Mouse (Mus musculus) ovary, postnatal 14 days (tissue): Measurements from ENCODE around the gene 2610301B20Rik.
"Not testable (repeated sequence)": the region's sequence is repeated elsewhere in the genome, so short reads cannot be mapped to it uniquely, and the experiment has no call there.

Source experiments
- DNase-seq: peaks from one replicate; pipeline ENCODE4 v3.0.0; 2022; ENCODE audit warnings: low spot score

Gene 2610301B20Rik

GRCm38 (mm10) chr4:10873920-10874665 is at the start of gene 2610301B20Rik:
TSS of gene 2610301B20Rik (plus strand) at chr4:10874498.
- DNase-seq: peak; percentile 94

GRCm38 (mm10) chr4:10833273-10833672 is 41.0 kb upstream of the 2610301B20Rik start:
- DNase-seq: no peak

DNA sequence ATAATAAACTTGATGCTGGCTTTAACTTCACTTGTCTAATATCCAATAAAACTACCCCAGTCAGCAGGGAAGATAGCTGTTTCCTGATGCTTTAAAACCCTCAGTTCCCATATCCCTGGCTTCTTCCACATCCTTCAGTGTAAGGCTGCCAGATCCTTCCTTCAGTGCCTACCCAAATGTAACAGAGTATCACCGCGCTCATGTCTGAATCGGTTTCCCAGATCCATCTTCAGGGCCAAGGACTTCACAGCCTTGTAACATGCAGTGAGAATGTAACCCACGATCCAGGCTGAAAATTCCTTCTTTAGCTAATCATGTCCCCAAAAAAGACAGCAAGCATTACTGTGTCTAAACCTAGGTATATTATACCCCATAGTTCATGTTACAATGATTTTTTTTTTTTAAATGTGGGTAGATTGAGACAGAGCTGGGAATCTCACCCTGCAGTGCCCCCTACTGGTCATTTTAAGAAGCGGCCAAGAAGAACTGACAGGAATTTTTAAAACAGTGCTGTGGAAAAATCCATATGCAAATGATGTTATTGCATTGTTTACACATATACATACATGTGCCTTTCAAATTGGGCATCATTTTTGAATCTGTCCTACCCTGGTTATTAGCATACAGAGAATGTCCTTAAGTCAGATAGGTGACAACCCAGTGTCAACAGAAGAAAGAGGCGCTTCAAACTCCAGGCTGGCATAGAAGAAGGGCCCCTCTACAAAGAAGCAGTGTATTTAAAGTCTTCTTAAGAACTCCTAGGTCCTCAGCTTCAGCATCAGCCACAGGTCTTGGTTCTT is 38.8 kb upstream of the 2610301B20Rik start:
- peak; percentile 11 for DNase-seq

DNA sequence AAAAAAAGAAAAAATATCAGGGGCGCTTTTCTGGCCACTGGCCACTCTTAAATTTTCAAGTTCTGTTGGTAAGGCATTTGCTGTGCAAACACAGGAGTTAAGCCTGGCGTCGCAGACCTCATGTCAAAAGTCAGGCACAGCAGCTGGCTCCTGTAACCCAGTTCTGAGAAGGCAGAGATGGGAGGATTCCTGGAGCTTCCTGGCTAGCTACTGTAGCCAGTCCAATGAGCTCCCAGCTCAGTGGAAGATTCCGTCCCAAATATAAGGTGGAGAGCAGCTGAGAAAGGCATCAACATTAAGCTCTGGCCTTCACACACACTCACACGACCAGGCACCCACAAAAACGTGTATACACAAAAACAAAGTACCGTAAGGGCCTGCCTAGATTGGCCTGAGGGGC is 28.4 kb upstream of the 2610301B20Rik start:
- no peak for DNase-seq

- no peak for DNase-seq
Measured at GRCm38 (mm10) chr4:10849812-10850211, 24.5 kb upstream of the 2610301B20Rik start.

DNA sequence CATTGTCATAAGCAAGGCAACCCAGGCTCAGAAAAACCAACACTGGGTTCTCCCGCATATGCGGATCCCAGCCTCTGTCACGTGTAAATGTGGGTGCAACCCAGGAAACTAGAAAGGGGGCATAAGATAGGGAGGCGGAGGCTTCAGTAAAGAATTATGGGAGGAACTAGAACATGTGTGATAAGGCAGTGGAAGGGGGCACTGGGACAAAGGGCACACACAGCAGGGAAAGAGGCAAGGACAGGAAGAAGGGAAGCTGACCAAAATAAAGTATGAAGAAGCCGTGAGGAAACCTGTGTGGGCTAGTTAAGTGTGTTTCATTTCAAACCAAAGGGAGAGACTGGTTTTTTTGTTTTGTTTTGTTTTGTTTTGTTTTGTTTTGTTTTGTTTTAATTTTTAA is 23.3 kb upstream of the 2610301B20Rik start:
- no peak for DNase-seq

DNA sequence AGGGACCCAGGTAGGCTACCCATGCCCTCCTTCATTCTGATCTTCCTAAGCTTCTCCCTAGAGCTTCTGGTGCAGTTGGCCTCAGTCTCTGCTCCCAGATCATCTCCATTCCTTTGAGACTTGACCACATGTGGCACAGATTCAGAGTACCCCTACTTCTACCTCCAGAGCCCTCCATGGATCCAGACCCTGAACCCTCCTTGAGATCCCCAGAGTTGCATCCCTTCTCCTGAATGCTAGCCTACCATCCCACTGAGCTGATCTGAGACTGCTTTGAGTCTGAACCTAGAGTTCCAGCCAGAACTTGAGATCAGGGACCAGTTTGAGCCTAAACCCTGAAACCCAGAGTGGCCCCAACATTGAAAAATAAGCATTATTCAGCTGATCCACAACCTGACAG is 15.1 kb upstream of the 2610301B20Rik start:
- no peak for DNase-seq

DNA sequence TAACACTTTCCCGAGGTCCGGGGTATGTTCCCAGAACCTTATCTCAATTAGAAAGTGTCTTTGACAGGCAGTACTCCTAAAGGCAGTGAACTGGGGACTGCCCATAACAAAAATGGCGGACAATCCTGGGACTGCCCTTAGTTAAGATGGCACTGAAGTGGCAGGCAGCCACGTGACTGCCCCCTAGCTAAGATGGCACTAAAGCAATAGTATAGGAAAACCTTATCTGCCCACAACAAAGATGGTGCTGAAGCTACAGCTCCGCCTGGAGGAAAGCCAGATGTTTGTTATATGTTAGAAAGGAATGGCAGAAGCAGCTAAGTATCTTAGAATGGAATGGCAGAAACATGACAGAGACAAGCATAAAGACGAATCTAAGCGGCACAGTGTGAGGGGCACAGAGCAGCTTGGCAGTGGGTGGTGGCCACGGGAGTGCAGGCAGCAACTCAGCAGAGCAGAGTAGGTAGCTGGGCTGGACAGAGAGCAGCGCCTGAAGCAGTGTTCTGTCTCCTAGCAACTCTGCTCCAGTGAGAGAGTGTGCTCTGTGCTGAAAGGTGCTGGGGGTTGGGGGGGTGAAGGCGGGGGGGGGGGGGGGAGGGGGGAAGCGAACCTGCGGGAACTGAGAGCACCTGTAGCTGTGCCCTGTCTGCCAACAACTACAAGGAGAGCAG is 14.3 kb upstream of the 2610301B20Rik start:
- DNase-seq: no peak

- no peak for DNase-seq
Measured at GRCm38 (mm10) chr4:10860825-10861224, 13.5 kb upstream of the 2610301B20Rik start.

DNA sequence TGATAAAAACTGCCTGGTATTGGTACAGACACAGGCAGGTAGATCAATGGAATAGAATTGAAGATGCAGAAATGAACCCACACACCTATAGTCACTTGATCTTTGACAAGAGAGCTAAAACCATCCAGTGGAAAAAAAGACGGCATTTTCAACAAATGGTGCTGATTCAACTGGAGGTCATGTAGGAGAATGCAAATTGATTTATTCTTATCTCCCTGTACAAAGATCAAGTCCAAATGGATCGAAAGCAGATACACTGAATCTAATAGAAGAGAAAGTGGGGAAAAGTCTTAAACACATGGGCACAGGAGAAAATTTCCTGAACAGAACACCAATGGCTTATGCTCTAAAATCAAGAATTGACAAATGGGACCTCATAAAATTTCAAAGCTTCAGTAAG is 11.4 kb upstream of the 2610301B20Rik start:
- not testable (repeated sequence) for DNase-seq

GRCm38 (mm10) chr4:10872231-10872630 is 2.1 kb upstream of the 2610301B20Rik start:
- DNase-seq: no peak

GRCm38 (mm10) chr4:10872685-10873539 is 1.4 kb upstream of the 2610301B20Rik start:
- no peak for DNase-seq

DNA sequence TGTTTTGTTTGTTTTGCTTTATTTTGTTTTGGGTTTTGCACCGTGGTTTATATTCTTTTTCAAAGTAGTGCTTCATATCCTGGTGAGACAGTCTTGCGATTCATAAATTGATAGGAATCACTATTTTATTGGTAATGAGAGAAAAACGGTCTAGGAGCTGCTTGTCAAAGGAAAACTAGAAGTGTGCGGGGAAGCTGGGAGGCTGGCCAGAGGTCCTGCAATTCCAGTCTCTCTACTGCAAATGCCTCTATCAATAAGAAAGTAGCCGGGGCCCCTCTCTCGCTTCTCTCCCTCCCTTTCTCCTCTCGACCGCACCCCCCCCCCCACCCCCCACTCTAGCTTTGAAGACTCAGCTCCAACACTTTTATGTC is 764 bp upstream of the 2610301B20Rik start:
- peak; percentile 18 for DNase-seq

DNA sequence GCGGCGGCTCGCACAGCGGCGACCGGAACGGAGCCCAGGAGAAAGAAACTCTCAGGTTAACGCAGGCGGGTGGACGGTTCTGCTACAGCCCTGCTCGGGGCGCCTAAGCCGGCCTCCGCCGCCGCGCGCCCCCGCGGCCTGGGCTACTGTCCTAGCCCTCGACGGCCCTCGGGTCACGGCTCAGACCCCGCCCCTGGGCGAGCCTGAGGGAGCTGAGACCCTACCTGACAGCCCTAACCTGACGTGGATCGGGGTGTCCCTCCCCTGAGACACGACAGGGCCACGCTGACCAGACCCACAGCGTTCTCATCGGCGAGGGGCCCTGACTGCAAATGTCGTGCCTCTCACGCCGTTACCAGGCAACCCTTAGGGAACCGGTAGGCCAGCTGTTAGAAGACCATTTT is 422 bp downstream of the 2610301B20Rik start:
- peak; percentile 31 for DNase-seq

DNA sequence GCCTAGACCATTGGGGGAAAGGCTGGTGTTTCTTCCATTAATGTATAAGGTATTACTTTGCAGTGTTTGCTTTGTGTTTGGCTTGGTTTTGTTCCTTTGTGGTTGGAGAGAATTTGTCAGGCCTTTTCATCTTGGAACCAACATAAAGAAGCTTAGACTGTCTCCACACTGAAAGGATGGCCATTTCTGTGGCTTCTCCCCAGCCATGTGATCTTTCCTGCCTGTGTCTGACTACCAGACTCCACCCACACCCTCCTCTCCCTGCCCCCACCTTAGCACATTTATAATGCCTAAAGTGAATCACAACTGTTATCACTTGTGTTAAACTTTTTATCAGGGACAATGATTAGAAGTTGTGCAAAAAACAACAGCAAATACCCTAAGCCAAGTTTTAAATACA is 1.1 kb downstream of the 2610301B20Rik start:
- no peak for DNase-seq

- no peak for DNase-seq
Measured at GRCm38 (mm10) chr4:10877057-10877456, 2.8 kb downstream of the 2610301B20Rik start.

DNA sequence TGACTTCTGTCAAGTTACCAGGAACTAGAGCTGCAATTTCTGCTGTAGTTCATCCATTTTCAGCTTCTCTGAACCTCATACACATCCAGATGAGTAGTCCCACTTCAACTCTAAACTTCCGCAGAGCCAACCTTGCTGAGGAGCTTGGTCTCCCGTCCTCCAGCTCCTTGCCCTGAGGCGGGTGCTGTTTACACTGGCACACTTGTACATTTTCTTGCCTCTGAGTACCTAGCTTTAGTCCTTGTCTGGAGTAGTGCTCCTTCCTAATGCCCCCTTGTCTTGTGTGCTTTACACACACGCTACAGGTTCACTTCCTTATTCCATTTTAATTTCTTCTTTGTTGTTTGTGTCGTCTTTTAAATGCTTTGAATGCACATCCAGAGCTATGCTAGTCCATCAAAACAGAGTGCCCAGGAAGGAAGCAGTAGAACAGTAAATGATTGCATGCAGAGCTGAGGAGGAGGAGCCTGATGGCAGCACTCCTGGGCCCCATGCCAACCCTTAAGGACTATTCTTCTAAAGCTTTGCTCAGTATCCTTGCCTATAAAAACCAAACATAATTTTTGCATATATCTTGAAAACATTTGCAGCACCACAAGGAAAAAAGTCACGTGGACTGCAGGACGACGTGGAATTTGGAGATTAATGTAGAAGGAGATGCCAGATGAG is 9.6 kb downstream of the 2610301B20Rik start:
- DNase-seq: no peak

GRCm38 (mm10) chr4:10888835-10889234 is 14.5 kb downstream of the 2610301B20Rik start:
- no peak for DNase-seq

GRCm38 (mm10) chr4:10896262-10896661 is 22.0 kb downstream of the 2610301B20Rik start:
- no peak for DNase-seq

DNA sequence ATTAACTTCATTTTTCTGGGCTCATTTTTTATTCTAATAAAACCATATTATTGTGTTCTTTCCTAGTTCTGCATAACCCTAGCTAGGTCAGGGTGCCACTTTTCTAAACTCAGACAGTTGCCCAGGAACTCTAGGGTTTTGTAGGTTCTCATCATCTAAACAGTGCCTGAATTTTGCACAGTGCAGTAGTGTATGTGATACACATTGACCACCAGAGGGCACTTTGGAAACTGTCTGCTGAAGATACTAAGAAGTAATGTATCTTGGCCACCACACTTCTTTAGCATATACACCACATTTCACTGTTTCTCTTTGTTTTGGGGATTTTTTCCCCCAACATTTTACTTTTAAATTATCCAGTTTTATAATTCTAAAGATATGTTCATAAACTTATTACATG is 22.6 kb downstream of the 2610301B20Rik start:
- DNase-seq: no peak

DNA sequence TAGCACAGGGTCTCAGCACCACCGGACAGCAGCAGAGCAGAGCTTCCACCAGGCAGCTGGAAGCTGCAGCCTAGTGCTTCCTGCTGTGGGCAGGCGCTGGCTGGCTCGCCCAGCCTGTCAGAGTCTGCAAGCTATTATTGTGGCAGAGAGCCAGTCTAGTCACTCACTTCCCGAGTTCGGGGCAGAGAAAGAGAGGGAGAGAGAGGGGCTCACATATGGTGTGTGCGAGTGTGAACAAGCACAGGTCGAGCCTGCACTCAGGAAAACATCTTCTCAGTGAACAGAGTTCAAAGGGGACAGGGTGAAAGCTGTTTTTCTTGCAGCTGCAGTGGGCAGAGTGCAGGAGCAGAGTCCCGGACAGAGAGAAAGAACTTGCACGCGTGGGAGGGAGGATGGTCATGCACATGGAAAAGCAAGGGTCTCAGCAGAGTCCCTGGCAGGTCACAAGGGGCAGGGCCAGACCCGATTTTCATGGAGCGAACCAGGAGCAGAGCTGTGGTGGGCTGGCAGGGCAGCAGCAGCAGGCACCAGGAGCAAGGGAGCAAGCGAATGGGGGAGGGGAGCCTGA is 31.0 kb downstream of the 2610301B20Rik start:
- no peak for DNase-seq
